Mouse (Mus musculus): ENCODE data around the gene Rgs10. TPM values are rescaled to one million over a fixed set of nuclear protein-coding genes. Genes with fewer than 3 reads are reported as not detected.

Gene Rgs10
- total RNA-seq, 2 experiments from 2014 or later: 21.9 to 22.7 TPM

DNA sequence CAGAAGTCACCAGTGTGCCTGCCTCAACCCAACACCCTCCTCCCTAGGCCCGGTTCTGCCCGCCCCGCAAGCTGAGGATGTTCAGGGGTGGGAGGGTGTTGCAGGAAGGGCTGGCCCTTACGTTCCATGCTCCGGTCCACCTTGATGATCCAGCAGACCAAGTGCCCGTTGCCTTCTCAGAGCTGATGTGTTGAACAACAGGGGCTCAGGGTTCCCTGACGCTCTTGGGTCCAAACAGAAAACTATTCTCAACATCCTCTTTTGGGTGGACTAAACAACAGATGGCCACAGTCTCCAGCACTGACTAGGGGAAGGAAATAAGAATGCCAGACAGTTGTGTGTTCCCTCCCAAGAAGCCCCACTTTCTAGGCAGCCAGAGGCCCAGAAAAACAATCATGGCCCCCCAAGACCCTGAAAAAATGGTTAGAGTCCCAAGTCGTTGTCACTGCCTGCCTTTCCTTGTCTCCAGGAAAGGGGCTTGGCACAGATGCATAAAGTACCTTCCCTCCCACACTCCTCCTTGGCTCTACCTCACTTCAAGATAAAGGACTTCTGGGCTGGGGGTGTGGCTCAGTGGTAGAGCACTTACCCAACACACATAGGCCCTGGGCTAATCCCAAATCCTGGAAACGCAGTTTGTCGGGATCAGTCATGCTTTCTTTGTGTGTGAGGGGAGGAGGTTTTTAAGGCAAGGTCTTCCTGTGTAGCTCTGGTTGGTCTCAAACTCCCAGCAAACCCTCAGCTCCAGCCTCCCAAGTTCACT, 6.3 kb downstream of the Rgs10 start:
- no peak for ATAC-seq (replicated peaks; ENCODE audit: low FRiP score, poor library complexity, severe bottlenecking)

DNA sequence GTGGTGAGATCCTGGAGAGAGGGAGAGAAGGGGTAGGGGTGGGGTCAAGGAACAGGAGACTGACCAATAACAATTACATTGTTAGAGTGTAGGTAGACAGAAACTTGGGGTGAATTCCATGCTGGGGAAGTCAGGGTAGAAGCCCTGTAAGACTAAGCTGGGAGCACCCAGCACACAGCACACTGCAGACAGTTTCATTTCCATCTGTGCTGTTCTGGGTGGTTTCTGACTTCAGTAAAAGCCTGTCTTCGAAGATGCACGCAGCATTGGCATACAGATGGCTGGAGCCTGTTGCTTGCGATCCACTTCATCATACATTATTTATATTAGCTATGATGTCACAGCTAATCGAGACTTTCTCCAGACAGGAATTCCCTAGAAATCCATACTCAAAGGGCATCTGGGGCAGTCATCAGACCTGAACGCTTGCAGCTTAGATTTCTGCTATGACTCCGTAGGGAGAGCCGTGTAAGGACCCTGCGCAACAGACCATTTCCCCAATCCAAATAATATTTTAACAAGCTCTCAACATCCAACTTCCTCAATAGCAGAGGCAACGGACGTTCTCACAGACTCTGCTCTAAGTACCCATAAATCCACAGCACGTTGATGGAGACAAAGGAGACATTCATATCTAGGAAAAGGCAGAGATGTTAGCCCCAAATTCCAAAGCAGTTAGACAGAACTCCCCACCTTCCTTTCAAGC, 7.7 kb downstream of the Rgs10 start:
- no peak for ATAC-seq (replicated peaks; ENCODE audit: low FRiP score, poor library complexity, severe bottlenecking)

- 0 out of 2 replicates have a peak, but pooled peaks have one; percentile 60 for ATAC-seq (replicated peaks; ENCODE audit: low FRiP score, poor library complexity, severe bottlenecking)
Measured at GRCm38 (mm10) chr7:128408265-128408664, 10.3 kb downstream of the Rgs10 start.

- ATAC-seq (replicated peaks; ENCODE audit: low FRiP score, poor library complexity, severe bottlenecking): no peak
Measured at GRCm38 (mm10) chr7:128403988-128404387, 14.6 kb downstream of the Rgs10 start.

DNA sequence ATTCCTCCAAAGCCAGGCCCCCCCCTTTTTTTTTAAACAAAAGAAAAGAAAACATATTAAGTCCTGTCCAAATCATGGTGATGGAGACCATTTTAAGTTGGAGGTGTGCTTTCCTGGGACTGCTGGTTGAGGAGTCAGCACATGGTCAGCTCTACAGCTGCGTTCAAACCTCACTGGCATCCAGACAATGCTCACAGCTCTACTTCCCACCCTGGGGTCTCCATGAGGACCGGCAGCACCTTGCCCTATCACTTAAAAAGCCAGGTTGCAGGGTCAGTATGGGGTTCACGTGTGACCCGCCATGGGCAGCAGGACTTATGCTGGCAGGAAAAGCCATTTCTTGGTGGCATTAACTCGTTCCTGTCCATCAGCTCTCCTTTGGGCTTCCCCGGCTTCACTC, 15.0 kb downstream of the Rgs10 start:
- ATAC-seq (replicated peaks; ENCODE audit: low FRiP score, poor library complexity, severe bottlenecking): no peak

GRCm38 (mm10) chr7:128403128-128403527, 15.4 kb downstream of the Rgs10 start:
- peak; percentile 43; the same call in 1 of the 2 replicates for ATAC-seq (replicated peaks; ENCODE audit: low FRiP score, poor library complexity, severe bottlenecking)

- no peak for ATAC-seq (replicated peaks; ENCODE audit: low FRiP score, poor library complexity, severe bottlenecking)
Measured at GRCm38 (mm10) chr7:128402577-128402976, 16.0 kb downstream of the Rgs10 start.

DNA sequence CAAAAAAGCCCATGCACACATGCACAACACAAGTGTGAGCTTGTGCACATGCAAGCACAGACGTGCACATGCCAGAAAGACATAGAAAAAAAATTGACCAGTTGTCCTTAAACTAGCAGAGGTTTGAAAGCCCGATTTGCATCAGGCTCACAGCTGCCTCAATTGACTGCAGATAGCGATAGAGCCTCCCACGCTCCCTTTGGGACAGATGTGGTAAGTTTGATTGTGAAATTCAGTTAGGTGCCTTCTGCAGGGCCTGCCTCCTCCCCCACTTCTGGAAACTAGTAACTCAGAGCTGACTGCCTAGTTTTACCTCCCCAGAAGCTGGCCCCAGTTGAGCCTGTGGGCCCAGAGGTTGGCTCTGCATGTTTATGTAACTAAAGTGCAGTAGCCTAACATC, 19.9 kb downstream of the Rgs10 start:
- no peak for ATAC-seq (replicated peaks; ENCODE audit: low FRiP score, poor library complexity, severe bottlenecking)

- ATAC-seq (replicated peaks; ENCODE audit: low FRiP score, poor library complexity, severe bottlenecking): no peak
Measured at GRCm38 (mm10) chr7:128397066-128397465, 21.5 kb downstream of the Rgs10 start.

DNA sequence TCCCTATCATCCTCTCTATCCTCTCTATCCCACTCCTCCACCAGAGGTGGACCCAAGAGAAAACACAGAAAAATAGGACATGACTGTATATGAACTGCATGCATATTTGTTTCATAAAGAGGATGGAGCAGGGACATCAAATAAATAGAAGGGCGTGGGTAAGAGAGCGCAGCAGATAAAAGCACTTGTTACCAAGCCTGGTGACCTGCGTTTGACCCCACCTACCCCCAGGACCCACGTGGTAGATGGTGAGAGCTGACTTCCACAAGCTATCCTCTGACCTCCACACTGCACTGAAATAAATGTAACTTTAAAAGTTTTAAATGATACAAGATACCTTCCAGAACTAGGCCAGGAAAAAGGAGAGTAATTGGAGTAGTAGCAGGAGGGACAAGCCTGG, 24.8 kb downstream of the Rgs10 start:
- ATAC-seq (replicated peaks; ENCODE audit: low FRiP score, poor library complexity, severe bottlenecking): no peak

GRCm38 (mm10) chr7:128392972-128393314, 25.6 kb downstream of the Rgs10 start:
- ATAC-seq (replicated peaks; ENCODE audit: low FRiP score, poor library complexity, severe bottlenecking): peak; percentile 39

DNA sequence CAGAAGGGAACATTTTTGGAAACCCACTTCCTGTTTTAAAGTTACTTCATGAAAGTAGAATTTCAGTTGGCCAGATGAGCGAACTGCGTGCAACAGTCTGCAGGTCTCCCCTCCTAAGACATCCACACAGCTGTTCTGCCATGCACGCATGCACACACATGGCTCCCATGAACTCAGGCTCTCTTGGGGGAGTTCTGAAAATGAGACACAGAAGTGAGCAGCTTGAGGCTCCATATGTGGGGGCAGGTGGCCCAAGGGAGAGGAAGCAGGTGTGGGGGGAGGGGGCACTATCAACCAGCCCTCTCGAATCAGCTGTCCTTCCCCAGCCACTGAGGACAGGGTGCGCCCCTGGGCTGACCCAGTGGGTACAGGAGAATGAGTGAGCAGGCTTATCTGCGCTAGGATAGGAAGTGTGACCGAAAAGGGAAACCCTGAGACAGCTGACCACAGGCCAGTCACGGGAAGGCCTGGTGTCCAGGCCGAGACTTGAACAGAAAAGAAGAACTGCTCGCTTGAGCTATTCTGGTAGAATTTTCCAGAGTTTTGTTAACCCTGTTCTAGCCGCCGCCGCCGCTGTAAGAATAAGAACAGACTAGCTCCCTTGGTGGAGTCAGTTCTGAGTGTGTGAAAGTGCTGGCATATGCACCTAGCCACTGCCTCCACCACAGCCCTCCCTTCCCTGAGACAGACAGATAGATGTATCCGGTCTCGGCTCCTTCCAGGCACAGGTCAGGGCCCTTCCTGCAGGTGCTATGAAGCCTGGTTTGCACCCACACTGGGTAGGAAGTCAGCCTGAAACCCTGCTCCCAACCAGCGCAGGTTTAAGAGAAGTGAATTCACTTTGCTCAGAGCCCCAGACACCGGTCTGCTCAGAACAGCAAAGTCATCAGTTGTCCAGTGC, 26.2 kb downstream of the Rgs10 start:
- peak; percentile 59 for ATAC-seq (replicated peaks; ENCODE audit: low FRiP score, poor library complexity, severe bottlenecking)

- ATAC-seq (replicated peaks; ENCODE audit: low FRiP score, poor library complexity, severe bottlenecking): no peak
Measured at GRCm38 (mm10) chr7:128391267-128392057, 27.1 kb downstream of the Rgs10 start.

DNA sequence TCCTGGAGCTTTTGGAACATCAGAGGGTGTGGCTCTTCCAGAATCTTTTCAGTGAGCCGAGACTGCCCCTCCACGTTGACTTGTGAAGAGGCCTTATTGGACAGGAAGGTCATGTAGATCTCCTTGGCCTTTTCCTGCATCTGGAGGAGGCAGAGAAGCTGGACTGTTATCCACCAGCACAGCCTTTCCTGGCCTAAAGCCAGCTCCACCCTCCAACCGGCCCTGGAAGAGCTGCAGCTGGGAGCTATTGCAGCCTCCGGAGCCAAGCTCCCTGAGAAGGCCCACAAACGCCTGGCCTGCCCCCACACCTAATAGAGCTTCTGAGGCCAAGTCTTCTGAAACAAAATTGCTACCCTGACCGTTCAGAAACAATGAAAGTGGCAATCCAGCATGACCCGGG, 29.6 kb downstream of the Rgs10 start:
- peak; percentile 64 for ATAC-seq (replicated peaks; ENCODE audit: low FRiP score, poor library complexity, severe bottlenecking)

GRCm38 (mm10) chr7:128383726-128384463, 34.7 kb downstream of the Rgs10 start:
- ATAC-seq (replicated peaks; ENCODE audit: low FRiP score, poor library complexity, severe bottlenecking): no peak

GRCm38 (mm10) chr7:128383189-128383725, 35.3 kb downstream of the Rgs10 start:
- no peak for ATAC-seq (replicated peaks; ENCODE audit: low FRiP score, poor library complexity, severe bottlenecking)

- no peak for ATAC-seq (replicated peaks; ENCODE audit: low FRiP score, poor library complexity, severe bottlenecking)
Measured at GRCm38 (mm10) chr7:128382527-128382860, 36.1 kb downstream of the Rgs10 start.

DNA sequence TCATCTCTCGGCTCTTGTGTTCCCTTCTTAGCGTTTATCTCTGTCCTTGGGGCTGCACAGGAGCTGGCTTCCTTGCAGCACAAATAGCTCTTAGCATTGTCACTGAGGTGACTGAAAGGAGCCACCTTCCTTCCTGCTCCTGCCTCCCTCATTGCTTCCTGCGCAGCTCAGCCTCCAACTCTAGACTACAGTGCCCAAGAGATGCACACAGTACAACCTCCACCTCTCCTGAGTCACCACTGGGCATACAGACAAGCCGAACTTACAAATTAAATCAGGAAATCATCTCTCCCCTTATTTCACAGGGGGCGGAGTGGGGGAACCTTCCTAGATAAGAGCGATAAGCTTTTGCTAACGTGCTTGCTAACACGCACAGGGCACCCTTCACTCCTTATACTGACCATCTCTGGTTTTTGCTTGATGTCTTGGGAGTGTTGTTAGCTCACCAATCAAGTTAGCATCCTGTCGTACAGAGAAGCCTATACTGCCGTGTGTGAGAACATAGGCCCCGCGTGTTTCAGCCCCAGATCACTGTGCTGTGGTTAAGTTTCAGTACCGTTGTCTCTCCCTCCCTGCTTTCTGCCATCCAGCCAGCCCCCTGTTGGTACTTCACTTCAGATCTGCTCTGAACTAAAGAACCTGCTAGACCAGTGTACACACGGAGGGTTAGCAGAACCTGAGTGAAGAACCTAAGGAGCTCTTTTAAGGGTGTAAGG, 36.6 kb downstream of the Rgs10 start:
- ATAC-seq (replicated peaks; ENCODE audit: low FRiP score, poor library complexity, severe bottlenecking): no peak

Data from erythroblast, adult 5-6 weeks (primary cell).